Mouse (Mus musculus): Measurements from ENCODE around the gene Pipox.

The Pipox gene

DNA sequence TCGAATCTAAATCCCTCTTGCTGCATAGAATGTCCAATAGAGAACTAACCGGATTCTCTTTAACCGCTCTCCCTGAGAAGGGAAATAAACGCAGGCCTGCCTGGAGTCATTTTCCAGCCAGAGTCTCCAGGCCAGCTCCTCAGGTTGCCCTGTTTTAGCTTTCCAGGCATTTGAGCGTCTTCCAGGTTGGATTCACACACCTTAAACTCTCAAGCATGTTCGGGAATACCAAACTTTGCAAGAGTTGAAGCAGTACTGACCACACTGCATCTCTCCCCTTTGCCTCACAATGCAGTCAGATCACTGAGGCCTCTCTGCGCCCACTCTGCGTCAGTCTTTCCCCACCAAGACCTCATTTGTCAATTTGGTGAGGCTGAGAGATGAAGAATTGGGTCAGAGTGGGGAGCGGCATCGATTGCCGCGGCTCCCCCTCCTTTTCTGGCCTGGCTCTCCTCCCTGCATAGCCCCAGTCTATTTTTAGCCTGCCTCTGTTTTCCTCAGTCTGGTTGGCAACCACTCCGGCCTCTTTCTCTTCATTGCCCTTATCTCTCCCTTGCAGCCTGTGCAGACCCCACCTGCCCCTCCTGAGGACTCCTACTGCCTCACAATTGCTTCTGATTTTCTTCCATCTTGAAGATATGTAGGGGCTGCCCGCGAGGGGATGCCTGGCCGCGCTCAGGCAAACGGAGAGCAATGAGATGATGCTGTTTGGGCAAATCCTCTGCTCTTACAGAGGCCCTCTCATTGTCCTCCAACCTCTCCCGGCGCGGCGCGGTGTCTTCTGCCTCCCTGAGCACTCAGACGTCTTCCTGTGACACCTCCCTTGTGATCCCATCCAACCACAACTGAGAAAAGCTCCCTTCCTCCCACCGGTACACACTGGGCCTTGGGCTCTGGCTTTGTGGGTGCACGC lies 17.8 kb downstream of the Pipox start:
- DNase-seq, result no peak

DNA sequence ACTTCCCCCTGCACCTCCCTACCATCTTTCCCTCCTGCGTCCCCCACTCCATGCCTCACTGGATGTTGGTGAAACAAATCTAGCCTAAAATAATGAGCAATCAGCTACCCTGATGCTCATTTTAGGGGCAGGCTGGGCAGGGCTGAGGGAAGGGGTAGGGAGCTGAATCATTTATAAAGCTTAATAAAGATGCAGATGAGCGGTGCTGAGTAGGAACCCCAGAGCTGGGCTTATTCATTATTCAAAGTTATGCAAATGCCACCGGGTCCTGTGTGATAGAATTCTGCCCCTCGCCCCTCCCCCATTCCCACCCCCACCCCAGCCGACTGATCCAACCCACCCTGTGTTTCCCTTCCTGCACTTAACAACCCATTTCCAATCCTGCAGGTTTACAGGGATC lies 18.6 kb downstream of the Pipox start:
- DNase-seq, result no peak

DNA sequence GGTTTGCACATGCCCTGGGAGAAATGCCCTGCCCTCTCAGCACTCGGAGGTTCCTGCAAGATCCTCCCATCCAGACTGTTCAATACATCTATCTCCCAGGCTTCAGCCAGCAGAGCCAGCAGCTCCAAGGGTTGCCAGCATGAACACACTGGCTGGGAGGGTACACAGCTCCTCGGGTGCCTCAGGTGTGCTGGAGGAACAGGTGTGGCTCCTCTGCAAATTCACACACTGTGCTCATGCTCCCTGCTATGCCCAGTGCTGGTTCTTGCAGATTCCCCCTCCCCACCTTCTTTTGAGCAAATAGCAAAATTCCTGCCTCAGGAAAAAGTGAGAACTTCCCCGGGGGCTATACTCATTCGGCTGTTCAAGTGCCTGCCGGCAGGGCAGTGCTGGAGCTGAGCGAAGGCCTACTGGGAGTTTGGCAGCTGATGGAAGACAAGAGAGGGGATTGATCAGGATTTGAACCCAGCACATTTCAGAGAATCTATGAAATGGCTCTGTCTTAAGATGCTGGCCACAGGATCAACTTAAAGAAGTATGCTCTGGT lies 19.1 kb downstream of the Pipox start:
- DNase-seq, result no peak

DNA sequence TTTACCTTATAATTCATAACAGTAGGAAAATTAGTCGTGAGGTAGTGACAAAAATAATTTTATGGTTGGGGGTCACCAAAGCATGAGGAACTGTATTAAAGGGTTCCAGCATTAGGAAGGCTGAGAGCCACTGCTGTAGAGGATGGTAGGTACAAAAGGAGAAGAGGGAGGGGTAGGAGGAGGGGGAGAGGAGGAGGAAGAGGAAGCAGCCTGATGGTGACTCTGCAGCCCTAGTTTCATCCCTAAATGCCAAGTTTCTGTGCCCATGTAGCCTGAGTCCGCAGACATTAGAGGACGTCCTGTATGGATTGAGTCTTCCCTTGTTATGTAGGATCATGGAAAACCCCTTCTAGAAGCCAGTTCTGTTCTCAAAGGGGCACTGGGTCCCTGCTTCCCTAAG lies 20.8 kb downstream of the Pipox start:
- DNase-seq, result no peak

DNA sequence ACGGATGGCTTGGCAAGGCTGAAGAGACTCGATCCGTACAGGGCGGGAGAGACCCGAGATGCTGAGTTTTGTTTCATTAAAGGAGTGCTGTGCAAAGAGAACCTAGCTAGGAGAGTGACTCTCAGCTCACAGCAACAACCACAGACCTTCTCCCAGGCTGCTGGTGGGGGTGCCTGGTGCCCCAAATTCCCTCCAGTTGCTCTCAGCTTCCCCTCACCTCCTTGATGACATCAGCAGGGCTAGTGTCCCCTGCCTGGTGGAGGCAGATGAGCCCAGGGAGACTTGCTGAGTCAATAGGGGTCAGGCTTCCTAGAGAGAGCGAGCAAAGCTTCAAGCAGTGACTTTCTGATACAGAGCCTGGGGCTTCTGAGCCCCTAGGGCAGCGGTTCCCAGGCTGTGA lies 21.2 kb downstream of the Pipox start:
- no peak for DNase-seq

DNA sequence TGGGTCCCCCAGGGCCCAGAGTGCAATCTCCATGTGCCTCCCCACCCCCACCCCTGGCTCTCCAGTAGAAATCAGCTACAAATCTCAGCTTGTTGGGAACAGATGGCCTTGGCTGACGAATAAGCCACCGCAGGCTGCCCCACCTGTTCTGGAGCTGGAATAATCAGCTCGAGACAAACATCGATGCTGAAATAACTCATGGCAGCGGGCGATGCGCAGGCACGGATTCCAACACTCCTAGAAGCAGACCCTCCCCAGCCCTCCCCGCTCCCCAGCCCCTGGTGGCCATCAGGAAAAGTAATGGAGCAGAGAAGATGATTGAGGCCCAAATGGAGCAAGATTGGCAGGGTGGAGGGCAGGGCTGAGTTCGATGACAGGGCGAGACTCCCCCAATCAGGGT lies 21.7 kb downstream of the Pipox start:
- DNase-seq, result no peak

DNA sequence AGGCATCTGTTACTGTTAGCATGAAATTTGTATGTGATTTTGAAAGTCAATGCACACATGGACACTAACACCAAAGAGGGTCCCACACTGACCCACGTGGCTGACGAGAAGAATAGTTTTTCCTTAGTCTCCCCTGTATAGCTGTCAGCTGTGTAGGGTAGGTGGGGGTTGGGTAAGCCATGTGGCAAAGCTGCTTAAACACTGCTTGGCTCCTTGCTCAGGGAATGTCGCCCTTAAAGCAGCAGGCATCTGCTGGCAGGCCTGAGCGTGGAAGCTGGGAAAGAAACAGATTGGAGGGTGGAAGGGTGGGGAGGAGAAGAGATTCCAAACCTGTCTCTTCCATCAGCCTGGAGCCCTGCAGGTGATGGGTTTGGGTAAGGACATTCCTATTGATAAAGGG lies 22.5 kb downstream of the Pipox start:
- no peak for DNase-seq

DNA sequence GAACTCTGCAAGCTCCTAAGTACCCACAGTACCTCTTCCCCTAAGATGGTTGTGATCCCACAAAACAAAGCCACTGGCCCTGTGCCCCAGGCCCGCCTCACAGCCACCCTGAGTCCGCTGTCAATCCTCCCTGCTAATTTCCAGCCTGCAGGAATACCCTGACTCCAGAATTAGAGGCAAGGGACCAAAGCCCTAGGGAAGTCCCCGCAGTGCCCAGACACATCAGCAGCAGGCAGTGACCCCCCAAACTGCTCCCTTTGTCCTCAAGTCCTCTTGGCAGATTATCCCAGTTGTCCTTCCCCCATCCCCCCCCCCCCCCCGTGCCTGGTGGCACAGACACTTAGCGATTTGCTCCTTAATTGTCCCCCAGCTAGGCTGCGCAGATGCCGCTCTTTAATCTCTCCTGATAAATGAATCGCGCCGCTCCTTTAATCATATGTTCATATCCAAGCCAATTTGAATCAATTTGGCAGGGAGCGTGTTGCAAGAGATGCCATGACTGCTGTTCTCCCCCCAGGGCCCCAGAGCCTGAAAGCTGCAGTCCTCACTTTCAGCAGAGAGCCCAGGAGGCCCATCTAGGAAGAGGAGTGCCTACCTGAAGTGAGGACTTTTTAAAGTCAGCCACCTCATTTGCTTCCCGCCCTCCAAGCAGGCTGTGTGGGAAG lies 26.3 kb downstream of the Pipox start:
- DNase-seq, result no peak

DNA sequence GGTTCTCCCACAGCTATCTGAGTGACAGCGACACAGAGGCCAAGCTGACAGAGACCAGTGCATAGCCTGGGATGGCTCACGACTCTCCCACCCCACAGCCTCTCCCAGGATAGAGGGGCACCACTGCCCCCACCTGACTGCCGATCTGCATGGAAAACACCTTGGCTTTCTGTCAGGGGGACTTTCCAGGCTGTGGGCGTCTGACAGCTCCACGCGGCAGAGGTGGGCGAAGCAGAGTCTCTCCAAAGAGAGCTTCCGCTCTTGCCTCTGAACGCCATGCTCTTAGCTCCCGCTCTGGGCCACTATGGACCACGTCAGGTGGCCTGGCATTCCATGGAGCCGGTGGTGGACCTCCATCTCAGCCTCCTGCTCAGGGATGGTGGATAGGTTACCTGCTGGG lies 29.1 kb downstream of the Pipox start:
- no peak for DNase-seq

DNA sequence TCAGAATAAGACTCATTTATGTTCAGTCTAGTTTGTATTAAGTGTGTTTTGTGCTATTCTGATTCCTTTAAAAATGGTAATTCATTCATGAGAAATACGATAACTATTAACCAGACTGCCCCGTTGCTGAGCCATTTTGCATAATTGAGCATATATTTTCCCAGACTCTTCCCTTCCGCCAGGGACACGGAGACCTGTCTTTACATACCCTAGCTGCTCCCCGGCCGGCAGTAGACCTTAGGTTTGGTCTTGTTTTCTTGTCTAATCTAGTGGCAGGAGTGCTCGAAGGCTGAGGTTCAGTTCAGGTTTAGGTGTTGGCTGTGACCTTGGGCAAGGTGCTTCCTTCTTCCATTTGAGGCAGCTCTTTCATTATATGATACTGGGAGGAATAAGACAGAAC lies 31.0 kb downstream of the Pipox start:
- DNase-seq, result no peak

DNA sequence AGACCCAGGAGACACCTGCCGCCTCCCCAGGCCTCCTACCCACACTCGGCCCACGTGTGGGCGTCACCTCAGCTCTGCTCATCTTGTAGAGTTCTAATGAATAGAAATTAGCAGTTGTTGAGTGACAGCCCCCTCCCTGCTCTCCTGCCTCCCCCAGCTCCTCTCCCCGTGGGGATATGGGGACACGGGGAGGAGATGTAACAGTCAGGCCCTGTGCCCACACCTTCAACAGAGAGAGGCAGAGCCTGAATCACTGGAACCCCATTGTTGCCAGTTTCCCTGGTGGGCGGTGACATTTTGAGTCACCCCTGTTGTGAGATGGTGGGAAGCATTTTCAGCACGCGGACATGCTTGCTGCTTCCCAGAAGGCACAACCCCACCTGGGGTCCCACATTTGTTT lies 32.9 kb downstream of the Pipox start:
- no peak for DNase-seq

DNA sequence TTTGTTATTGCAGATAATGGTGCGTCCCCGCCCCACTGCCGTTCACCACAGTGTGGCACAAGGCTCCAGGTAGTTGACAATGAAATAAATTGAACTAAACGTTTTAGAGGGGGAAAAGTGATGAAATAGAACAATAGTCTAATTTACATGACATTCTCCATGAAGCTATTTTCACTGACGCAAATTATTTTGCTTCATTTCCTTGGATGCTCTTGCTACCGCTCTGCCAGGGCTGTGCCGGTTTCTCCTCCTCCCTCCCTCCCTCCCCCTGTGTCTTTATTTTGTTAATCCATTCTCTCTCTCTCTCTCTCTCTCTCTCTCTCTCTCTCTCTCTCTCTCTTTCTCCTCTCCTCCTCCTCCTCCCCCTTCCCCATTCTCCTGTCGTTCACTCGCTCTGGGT lies 35.3 kb downstream of the Pipox start:
- no peak for DNase-seq

DNA sequence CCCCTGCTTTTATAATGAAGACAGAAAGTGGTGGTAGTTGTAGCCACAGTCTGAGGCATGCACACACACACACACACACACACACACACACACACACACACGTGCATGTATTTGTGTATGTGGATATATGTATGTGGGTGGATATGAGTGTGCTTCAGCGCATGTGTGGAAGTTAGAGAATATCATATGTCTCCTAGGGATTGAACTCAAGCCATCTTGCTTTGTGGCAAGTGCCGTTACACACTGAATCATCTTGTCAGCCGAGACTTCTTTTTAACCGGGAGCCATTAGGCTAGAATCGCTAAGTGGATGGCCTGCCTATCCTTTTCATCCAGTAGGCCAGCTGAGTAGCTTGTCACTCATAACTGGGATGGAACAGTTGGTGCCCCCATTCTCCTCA lies 36.8 kb downstream of the Pipox start:
- DNase-seq, result no peak

DNA sequence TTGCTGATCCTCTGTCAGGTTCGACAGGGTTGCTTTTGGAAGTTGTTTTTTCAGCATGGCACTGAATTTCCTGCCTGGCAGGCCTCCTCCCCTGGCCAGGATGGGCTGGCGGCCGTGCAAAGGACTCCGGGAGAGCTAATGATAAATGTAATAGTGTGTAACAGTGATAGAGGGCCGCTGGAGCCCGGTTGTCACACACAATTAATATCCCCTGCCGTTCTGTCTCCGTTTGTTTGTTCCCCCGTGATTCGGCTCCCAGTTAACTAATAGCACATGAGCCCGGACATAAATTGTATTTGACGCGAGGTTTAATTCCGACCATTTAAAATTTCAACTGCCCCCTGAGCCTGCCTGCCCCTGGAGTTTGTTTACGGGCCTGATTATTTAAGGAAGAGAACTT lies 38.5 kb downstream of the Pipox start:
- DNase-seq, result no peak

DNA sequence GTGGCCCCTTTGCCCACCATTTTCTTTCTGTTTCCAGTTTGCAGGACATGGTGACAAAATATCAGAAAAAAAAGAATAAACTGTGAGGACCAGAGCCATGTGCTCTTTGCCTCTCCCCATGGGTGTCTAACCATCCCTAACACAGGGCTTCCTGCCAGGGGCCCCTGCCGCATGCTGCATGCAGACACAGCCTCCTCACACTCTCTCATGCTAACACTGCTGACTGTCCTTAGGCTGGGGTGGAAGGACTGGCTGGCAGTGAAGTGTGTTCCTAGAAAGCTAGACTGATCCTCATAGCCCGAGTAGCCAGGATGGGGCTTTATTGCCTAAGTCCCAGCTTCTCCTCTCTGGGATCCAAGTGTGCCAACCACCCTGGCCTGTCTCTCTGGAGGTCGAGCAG lies 39.3 kb downstream of the Pipox start:
- DNase-seq, result no peak

DNA sequence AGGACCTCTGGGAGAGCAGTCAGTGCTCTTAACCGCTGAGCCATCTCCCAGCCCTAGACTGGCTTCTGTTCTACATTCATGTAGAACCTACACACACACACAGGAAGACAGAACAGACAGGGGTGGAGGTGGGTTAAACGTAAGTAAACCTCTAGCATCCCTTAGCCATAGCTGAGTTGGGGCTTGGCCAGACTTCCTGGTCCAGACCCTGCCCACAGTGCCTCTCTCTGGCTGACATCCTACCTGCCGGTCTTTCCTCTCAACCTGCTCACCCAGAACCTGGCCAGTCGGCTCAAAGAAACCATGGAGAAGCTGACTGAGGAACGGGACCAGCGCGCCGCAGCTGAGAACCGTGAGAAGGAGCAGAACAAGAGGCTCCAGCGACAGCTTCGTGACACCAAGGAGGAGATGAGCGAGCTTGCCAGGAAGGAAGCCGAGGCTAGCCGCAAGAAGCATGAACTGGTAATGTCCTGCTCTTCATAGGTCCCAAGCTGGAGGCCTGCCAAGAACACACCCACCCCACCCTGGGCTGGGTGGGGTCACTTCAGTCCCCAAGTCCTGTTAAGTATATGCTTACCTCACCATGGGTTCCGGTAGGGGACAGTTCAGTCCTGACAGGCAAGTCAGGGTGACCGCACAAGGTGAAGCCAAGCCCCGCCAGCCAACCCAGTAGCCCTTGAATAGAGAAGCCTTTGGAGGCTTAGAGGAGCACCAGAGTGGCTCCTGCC lies 40.8 kb downstream of the Pipox start:
- no peak for DNase-seq

DNA sequence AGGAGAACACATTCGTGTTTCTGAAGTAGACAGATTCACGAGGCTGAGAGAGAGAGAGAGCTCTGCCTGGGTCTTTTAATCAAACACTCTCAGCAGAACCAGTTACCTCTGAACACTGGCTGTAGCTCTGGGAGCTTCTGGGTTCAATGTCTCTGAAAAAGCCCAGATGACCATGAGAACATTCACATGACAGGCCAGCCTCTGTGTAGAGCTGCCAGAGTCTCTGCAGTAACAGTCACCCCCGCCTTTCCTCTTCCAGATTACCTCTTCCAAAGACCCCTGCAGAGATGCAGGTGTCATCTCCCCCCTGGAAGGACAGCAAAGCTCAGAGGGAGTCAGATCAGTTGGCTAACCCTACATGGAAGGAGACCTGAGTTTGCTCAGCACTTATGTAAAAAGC lies 41.7 kb downstream of the Pipox start:
- DNase-seq, result no peak

DNA sequence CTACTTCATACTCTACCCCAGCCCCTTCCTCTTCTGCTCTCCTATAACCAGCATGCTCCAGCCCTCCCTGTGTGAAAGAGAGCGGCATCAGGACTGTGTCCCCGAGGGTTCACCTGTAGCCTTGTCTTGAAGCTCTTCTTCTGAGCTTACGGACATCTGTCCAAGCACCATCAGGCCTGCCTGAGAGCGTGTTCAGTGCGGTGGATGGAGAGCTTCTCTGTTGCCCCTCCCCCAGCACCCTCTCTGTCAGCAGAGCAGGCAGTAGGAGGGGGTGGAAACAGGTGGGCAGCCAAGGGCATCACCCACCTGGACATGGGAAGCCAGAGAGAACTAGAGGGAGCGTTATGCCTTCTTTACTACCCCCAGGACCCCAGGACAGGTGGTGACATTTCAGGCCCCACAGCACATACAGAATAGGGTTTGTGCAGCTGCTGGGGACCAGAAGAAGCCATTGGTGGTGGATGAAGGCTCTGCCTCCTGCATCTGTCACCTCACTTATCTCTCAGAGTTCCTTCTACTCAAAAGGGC lies 42.3 kb downstream of the Pipox start:
- DNase-seq, result no peak

DNA sequence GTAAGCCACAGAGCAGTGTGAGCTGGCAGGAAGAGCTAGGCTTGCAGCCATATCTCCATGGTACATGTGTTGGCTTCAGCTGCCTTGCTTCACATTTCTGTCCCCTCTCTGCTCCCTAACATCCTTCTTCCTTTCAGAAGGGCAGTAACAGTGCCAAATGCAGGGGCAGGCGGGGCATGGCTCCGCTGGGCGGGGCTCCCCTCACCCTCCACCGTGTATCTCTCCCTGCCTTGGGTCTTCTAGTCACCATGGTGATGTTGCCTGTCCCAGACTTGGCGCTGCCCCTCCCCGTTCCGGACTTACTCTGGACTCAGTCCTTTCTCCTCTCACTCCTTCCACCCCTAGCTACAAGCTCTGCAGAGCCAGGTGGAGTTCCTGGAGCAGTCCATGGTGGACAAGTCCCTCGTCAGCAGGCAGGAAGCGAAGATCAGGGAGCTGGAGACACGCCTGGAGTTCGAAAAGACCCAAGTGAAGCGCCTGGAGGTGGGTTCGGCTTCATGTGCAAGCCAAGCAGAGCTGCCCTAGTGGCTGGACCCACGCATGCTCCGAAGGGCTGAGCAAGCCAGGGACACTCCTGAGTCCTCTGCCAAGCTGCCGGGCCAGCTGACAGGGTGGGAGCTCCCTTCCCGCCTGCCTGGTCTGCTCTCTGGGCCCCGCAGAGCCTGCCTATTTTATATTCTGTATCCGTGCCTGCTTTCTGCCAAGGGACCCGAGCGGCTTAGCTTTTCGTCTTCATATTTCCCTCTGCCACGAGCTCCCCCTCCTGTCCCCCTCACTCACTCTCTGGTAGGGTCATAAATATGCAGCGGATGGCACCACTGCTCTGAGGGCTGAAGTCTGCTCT lies 43.3 kb downstream of the Pipox start:
- no peak for DNase-seq

DNA sequence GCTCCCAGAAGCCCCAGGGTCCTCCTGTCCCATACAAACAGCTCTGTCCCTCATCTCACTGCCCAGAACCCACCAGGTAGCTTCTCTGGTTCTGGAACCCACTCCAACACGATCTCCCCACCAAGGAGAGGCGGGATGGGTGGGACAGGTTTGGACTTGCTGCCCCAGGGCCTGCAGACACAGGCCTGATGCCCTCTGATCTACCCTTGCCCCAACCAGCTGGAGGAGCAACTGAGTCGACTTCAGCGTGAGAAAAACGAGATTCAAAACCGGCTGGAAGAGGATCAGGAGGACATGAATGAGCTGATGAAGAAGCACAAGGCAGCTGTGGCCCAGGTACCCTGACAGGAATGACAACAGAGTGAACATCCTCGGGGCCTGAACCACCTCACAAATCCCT lies 44.7 kb downstream of the Pipox start:
- DNase-seq, result no peak

DNA sequence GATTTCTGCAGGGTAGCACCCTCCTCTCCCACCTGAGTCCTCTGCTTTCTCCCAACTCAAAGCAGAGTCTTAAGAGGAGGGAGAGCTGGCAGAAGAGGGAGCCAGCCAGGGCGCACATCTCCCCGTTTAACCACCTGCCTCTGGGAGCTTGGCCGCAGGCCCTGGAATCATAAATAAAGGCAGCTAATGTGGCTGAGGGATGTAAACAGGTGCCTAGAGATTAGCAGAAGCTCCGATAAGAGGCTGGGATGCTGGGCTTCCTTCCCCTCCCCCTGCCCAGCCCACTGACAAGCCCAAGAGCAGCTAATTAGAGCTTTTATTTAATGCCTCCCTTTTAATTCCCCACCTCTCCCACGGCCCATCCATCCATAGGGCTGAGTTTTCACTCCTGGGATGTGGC lies 45.8 kb downstream of the Pipox start:
- no peak for DNase-seq

DNA sequence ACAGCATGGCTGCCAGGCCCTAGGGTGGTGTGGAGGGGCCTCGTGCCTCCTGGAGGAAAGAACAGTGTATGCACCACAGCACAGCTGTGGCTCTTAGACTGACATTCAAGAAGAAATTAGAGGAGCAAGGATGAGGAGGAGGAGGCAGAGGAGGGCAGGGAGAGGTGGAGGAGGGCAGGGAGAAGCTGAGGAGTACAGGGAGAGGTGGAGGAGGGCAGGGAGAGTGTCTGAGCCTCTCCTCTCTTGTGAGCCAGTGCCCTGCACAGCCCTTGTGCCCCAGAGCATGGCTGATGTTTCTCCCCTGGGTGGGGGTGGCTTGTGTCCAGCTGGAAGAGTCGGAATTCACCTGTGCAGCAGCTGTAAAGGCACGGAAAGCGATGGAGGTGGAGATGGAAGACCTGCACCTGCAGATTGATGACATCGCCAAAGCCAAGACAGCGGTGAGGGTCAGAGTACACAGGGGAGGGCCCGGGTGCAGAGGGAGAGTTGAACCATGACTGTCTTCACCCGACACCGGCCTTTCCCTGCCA lies 46.2 kb downstream of the Pipox start:
- DNase-seq, result peak in 1 of 2 experiments; percentile 57

Data from kidney, postnatal 4 days (tissue).